Mouse (Mus musculus) cerebellum, postnatal 25 days (tissue): ENCODE results near the gene Pde6d.

Experiments
- DNase-seq, 2 experiments: peaks; one replicate each; pipeline ENCODE4 v3.0.0; 2021; ENCODE audit warnings: mixed read lengths in 2 of 2

The Pde6d gene

DNA sequence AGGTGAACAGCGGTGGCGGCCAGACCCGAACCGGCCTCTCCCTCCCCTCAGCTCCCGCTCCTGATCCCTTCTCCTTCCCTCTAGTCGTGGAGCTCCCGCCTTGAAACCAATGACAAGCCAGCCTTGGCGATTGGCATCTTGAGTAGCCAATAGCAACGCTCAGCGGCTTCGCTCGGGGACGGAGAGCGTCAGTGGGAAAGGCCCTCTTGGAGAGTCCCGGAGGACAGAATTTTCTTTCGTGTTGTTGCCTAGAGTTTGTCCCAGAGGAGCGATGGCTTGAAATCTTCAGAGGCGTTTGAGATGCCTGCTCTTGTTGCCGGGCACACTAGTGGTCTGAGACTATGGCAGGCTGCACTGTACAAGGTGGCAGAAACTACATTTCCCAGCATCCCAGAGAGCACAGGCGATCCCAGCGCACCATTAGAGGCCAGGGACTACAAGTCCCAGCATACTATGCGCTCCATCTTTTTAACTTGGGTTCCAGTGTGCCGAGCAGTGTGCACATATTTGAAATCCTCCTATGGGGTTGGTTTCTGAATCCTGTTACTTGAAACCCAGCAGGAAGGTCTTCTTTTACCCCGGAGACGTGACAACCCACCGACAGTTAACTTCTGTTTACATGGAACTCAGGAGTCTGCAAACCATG lies at the start of gene Pde6d, which contains the start of gene Cops7b:
Gene Pde6d (minus strand): TSS at position 179 of the 646 bp plus-strand sequence.
Gene Cops7b (plus strand): TSS at position 454 of the 646 bp plus-strand sequence.
- DNase-seq = peak; percentile 98 to 99

GRCm38 (mm10) chr1:86630527-86630926 lies 48.1 kb upstream of the Pde6d start:
- no peak for DNase-seq

DNA sequence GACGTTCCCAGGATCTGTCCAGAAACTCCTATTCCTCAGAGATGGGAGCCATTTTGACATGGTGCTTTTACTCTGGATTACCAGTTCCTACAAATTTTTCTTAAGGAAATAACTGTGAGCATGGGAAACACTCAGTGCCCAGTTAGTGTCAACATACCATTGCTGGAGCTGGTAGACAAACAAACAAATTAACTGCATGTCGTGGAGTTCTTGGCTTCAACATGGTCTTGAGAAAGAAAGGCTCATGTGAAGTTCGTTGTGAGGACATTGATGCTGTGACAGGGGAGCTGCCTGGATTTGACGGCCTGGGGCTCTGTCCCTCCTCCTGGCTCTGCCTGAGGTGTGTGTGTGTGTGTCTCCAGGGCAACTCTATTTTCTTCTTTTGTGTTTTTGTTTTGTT lies 47.5 kb upstream of the Pde6d start:
- DNase-seq = no peak

DNA sequence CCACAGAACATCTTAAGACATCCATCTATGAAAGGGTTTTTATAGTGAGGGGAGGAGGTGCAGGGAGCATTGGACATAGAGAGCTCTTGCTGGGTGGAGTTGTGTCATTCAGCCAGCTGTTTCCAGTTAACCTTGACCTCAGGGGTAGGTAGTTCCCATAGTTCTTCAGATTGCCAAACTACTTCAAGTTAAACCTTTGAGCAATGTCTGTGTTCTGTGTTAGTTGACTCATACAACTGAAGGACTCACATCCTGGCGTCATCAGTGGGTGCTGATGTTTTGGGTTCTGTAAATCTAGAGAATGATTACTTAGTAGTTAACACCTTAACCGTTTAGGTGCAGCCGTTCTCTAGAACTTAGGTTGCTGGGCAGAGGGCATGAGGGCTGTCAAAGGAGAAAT lies 45.8 kb upstream of the Pde6d start:
- no peak for DNase-seq

DNA sequence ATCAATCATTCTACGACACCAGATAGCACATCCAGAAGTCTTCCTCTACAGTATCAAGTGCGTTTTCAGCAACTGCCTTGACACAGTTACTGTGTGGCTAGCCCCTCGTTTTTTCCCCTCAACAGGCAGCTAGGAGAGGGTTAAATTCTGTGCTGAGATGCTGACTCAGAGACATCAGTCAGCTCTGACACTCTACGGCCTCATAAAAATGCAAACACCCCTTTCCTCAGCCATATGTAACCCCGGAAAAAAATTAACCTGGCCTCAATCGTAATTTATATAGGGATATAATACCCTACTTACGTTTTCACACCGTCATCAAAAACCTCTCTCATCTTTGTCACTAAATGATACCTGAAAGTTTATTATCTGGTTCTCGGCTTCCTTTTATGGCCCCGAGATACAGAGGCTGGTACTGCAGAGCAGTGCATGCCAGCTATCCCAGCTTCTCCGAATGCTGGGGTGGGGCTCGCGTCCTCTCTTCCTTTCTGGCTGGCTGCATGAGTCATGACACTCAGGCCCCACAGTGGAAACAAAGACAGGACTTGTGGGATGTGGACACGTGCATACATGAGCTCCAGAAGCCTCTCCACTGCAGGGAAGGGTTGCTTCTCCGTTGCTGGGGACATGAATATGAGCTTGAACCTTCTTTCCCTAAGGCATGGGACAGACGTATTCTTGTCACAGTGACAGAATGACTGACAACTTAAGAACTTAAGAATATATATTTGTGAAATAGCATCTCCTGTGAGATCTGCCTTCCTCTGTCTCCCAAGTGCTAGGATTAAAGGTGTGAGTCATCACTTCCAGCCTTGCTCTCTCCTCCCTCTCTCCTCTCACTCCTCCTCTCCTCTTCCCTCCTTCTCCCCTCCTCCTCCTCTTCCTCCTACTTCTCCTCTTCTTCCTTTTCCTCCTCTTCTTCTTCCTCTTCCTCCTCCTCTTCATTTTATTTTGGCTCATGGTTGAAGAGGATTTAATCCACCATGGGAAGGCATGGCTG lies 40.9 kb upstream of the Pde6d start:
- no peak for DNase-seq

DNA sequence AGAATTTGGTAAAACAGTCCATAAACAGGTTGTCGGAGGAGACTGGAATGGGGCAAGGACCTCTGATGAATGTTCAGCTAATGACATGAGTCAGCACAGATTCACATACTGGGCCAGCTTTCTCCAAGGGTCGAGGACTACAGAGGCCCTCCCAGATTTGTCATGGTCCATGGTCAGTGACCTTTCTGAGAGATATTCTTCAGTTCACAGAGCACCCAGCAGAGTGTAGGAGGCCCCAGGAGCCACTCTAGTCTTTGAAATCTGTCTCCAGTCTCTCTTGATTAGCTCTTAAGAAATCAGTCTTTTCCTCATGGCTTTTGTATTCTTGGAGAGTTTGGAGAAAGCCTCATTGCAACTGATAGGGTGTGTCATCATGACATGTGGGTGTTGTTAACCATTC lies 39.9 kb upstream of the Pde6d start:
- DNase-seq = no peak

- peak; percentile 48 to 78 for DNase-seq
Observed at GRCm38 (mm10) chr1:86618454-86619125, 36.2 kb upstream of the Pde6d start.

DNA sequence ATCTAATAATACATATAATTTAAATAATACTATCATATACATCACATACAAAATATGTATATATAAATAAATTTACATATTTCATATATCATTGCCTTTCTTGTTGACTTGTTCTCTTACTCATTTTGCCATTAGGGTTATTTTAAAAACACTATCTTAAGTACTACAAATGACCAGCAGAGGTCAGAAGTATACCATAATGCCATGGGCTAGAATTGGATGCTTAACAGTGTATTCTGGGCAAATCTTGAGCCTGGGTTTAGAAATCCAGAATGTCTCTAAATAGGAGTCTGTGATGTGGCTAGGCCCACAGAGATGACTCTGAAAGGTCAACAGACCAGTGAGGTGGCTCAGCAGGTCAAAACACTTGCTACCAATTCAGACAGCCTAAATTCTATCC lies 31.8 kb upstream of the Pde6d start:
- DNase-seq = no peak

DNA sequence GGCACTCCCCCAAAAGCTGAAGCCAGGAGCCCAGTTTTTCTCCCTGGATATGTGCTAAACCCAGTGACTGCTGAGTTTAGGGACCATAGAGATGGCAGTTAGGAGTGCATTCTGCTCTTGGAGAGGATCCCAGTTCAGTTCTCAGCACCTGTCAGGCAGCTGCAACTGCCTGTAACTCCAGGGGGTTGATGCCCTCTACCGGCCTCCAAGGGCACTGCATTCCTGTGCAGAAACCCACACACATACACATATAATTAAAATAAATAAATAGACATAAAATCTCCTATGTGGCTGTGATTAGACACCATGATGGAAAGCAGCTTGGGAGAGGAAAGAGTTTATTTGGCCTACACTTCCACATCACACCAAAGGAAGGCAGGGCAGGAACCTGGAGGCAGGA lies 29.7 kb upstream of the Pde6d start:
- no peak for DNase-seq

DNA sequence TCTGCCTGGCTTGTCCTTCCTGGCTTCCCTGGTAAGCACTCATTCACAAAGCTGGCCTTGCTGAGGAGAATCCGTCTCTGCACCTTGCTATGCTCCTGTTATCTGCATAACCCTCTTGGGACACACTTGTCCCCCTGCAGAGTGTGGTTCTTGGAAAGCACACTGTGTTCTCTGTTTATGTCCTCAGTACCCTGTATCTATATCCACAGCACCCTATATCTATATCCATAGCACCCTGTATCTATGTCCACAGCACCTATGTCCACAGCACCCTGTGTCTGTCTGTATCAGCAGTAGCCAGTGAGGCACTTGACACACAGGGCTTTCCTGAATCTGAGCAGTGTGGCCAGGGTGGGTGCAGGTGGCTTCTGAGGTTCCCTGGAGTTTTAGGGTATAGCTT lies 28.5 kb upstream of the Pde6d start:
- no peak for DNase-seq

DNA sequence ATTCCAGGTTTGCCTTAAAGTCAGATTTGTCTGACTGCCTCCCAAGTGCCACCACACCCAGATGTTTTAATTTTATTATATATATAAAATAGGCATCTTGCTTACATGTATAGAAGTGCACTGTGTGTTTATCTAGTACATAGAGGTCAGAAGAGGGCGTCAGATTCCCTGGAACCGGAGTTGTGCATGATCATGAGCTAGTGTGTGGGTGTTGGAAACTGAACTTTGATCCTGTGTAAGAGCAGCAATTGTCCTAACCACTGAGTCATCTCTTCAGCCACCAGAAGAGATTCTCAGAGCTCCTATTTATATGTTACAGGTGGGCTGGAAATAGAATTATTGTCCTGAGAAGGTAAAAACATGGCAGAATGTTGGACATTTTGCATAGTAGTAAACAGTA lies 17.7 kb upstream of the Pde6d start:
- no peak for DNase-seq

GRCm38 (mm10) chr1:86598516-86598915 lies 16.1 kb upstream of the Pde6d start:
- peak in 1 of 2 experiments; percentile 23 for DNase-seq

GRCm38 (mm10) chr1:86596512-86596911 lies 14.1 kb upstream of the Pde6d start:
- no peak for DNase-seq

GRCm38 (mm10) chr1:86595315-86595714 lies 12.9 kb upstream of the Pde6d start:
- DNase-seq = no peak

GRCm38 (mm10) chr1:86594539-86594938 lies 12.1 kb upstream of the Pde6d start:
- DNase-seq = no peak

DNA sequence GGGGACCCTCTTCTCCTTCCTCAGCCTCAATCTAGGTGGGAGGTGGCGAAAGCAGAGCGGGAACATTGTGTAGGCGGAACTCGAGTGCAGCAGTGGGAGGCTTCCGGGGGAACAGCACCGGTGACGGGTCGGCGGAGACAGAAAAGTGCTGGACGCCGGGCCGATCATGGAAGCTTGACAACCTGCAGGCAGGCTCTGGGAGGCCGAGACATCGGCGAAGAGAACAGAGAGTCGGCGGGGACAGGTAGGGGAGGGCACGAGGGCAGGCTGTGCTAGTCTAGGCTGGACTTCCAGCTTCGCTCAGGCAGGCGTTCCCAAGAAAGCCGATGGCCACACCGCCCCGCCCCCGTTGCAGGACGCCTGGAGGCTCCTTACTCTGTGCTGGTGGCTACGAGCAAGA lies 4.6 kb upstream of the Pde6d start:
- DNase-seq = peak; percentile 86 to 88

DNA sequence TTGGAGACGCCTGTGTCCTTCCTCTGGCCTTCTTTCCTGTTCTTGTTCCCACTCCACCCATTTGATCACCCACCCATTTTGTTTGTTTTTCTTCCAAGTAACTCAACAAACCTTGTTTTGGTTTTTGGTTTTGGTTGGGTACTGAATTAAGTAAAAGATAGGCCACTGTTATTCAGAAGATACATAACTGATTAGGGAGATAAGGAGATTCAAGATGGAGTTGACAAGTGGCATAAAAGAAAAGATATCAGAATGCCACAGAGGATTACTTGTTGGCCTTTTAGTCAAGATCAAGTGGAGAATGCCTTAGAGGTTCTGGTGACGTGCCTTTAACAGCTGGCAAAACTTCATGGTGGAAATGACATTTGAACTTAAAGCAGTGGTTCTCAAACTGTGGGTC lies 1.3 kb upstream of the Pde6d start:
- DNase-seq = no peak

DNA sequence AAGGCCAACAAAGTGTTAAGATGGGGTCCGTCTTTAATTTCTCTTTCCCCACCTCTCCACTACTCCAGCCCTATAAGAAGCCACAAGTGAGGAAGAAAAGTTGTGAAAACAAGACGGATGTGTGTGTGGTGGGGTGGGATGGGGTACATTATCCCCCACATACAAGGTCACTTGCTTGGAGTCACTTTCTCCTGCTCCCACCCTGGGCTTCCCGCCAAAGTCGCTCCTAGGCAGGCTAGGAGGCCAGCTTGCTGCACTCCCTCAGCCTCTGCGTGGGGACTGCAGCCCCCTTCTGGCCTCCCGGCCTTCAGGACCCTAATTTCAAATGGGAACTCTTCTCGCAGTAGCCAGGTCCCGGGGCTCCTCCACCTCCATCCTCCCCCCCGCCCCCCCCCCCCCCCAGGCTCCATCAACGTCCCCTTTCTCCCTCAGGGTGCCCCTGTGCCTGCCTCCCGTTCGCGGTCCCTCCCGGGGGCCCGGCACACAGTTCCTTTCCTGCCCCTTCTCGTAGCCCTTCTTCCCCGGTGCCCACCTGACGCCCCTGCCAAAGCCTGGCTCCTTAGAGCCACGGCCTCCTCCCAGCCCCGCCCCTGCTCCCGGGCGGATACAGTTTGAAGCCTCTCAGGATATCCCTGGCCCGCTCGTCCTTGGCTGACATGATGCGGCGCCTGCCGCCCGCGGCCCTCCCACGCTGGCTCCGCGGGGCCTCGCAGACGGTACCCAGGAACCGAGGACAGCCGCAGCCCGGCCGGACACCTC lies 558 bp downstream of the Pde6d start:
- DNase-seq = peak in 1 of 2 experiments; percentile 54

DNA sequence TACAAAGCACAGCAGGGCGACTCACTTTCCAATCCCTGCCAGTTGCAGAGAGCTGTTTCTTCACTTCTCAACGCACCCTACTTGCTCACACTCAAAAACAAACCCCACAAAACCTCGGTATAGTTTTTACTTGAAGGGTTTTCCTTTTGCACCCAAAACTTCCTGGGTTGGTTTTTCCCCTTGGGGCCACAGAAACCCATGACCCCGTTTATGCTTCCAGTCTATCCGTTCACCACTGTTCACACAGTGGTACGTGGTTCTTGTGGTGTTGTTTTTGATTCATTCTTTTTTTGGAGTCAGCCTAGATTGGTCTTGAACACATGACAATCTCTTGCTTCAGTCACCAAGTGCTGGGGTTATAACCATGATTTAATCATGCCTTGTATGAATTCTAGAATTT lies 2.0 kb downstream of the Pde6d start:
- DNase-seq = no peak

GRCm38 (mm10) chr1:86571941-86572340 lies 10.5 kb downstream of the Pde6d start:
- no peak for DNase-seq

DNA sequence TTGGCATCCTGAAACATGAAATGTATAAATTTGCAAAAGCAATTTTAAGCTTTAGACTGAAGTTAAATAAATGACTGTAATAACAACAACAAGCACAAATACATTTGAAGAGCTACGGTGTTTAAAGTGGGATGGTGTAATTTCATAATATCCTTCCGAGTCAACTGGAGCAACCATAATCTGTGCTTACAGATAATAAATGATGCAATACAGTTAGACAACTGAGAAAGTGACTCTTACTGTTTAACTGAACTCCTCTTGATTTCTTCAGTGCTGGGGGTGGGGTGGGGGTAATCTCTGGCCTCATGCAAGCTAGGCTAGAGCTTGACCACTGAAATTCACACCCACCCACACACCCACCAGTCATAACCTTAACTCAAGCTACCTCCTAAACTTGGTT lies 11.0 kb downstream of the Pde6d start:
- no peak for DNase-seq

- no peak for DNase-seq
Observed at GRCm38 (mm10) chr1:86569292-86569860, 13.1 kb downstream of the Pde6d start.
